Mouse (Mus musculus): ENCODE measurements around the gene Rpa1.

GRCm38 (mm10) chr11:75268492-75268891 is 79.6 kb downstream of the Rpa1 start:
- TF ChIP-seq CTCF (IDR thresholded peaks at IDR 0.05; ENCODE audit: low read depth) (no peak), EP300 (IDR thresholded peaks at IDR 0.05; ENCODE audit: low read depth) (no peak)
